Mouse (Mus musculus): ENCODE data around the gene Itprip. TPM values are rescaled to one million over a fixed set of nuclear protein-coding genes. Genes with fewer than 3 reads are reported as not detected.
"Not testable (repeated sequence)": the region's sequence is repeated elsewhere in the genome, so short reads cannot be mapped to it uniquely, and the experiment has no call there.

Gene Itprip
- polyA plus RNA-seq, 1 experiment, result 54.1 TPM

- Histone ChIP-seq H3K27me3 (ENCODE audit: control insufficient read depth, insufficient read depth, insufficient read length) (no peaks in the 10 kb centered on the region), H3K4me3 (no peak overlapping the region), H3K4me2 (ENCODE audit: low read depth) (no peak overlapping the region), H3K79me2 (ENCODE audit: control insufficient read depth, insufficient read depth) (peaks cover 16% of the 10 kb centered on the region), H3K36me3 (ENCODE audit: control insufficient read depth, insufficient read depth) (peaks cover 4% of the 10 kb centered on the region), H3ac (ENCODE audit: control insufficient read depth, insufficient read length) (no peak overlapping the region)
- TF ChIP-seq TCF3 (IDR thresholded peaks at IDR 0.05; ENCODE audit: insufficient read length, low read depth) (no peak), USF1 (IDR thresholded peaks at IDR 0.05; ENCODE audit: low read depth) (no peak), POLR2AphosphoS2 (IDR thresholded peaks at IDR 0.05; ENCODE audit: insufficient read length, low read depth) (no peak), MAX (IDR thresholded peaks at IDR 0.05; ENCODE audit: low read depth) (no peak), MYOG (IDR thresholded peaks at IDR 0.05; ENCODE audit: control insufficient read depth in 1 of 3, insufficient read depth in 1 of 3, insufficient read length in 2 of 3, low read depth in 2 of 3) (no peak), E2F4 (IDR thresholded peaks at IDR 0.05; ENCODE audit: insufficient read depth) (no peak), MYOD1 (IDR thresholded peaks at IDR 0.05; ENCODE audit: control insufficient read depth in 1 of 3, insufficient read length in 2 of 3, low read depth in 2 of 3) (no peak), REST (IDR thresholded peaks at IDR 0.05; ENCODE audit: insufficient read depth, insufficient read length) (no peak), SRF (IDR thresholded peaks at IDR 0.05; ENCODE audit: control insufficient read depth, insufficient read length, low read depth) (no peak), TCF12 (IDR thresholded peaks at IDR 0.05; ENCODE audit: insufficient read depth, poor library complexity, severe bottlenecking) (no peak), POLR2A (IDR thresholded peaks at IDR 0.05; ENCODE audit: insufficient read length, low read depth) (no peak), CEBPB (IDR thresholded peaks at IDR 0.05; ENCODE audit: insufficient read depth, poor library complexity, severe bottlenecking) (no peak)
Observed at GRCm38 (mm10) chr19:47853053-47853452, 66.0 kb downstream of the Itprip start.

- H3K4me3 ChIP-seq; H3K36me3 ChIP-seq (ENCODE audit: control insufficient read depth, insufficient read depth); H3K27me3 ChIP-seq (ENCODE audit: control insufficient read depth, insufficient read depth, insufficient read length); H3ac ChIP-seq (ENCODE audit: control insufficient read depth, insufficient read length): not testable (repeated sequence)
- peaks cover 16% of the 10 kb centered on the region for H3K79me2 ChIP-seq (ENCODE audit: control insufficient read depth, insufficient read depth)
- H3K4me2 ChIP-seq (ENCODE audit: low read depth), result peak overlapping the region; percentile 6
Observed at GRCm38 (mm10) chr19:47852131-47852530, 67.0 kb downstream of the Itprip start.

GRCm38 (mm10) chr19:47849735-47850134 is 69.4 kb downstream of the Itprip start:
- H3K4me2 ChIP-seq (ENCODE audit: low read depth), result no peak overlapping the region
- TF ChIP-seq E2F4 (IDR thresholded peaks at IDR 0.05; ENCODE audit: insufficient read depth), result no peak
- TF ChIP-seq REST (IDR thresholded peaks at IDR 0.05; ENCODE audit: insufficient read depth, insufficient read length), result no peak
- TF ChIP-seq MYOD1 (IDR thresholded peaks at IDR 0.05; ENCODE audit: control insufficient read depth in 1 of 3, insufficient read length in 2 of 3, low read depth in 2 of 3), result no peak
- TF ChIP-seq POLR2AphosphoS2 (IDR thresholded peaks at IDR 0.05; ENCODE audit: insufficient read length, low read depth), result no peak
- TF ChIP-seq TCF12 (IDR thresholded peaks at IDR 0.05; ENCODE audit: insufficient read depth, poor library complexity, severe bottlenecking), result no peak

More at GRCm38 (mm10) chr19:47849735-47850134, 69.4 kb downstream of the Itprip start:
- H3K27me3 ChIP-seq (ENCODE audit: control insufficient read depth, insufficient read depth, insufficient read length), result no peaks in the 10 kb centered on the region
- H3K36me3 ChIP-seq (ENCODE audit: control insufficient read depth, insufficient read depth), result no peaks in the 10 kb centered on the region
- no peak overlapping the region for H3ac ChIP-seq (ENCODE audit: control insufficient read depth, insufficient read length)
- no peaks in the 10 kb centered on the region for H3K79me2 ChIP-seq (ENCODE audit: control insufficient read depth, insufficient read depth)
- H3K4me3 ChIP-seq, result no peak overlapping the region

Other genes starting within 250 kb of the Itprip start
- 0.18 TPM for gene Col17a1, start 227.2 kb downstream of the Itprip start, polyA plus RNA-seq (2012; fragmentation: generic; extraction: Trizol)
- 78.6 TPM for gene Sfr1, start 187.6 kb downstream of the Itprip start, polyA plus RNA-seq (2012; fragmentation: generic; extraction: Trizol)
- gene Gsto1, start 64.3 kb downstream of the Itprip start, polyA plus RNA-seq (2012; fragmentation: generic; extraction: Trizol), result 232 TPM
- 5.7 TPM for gene Gsto2, start 53.8 kb downstream of the Itprip start, polyA plus RNA-seq (2012; fragmentation: generic; extraction: Trizol)
- 0.02 TPM for gene Cfap43, start within 50 bp of the Itprip start, polyA plus RNA-seq (2012; fragmentation: generic; extraction: Trizol)
- not detected for gene Cfap58, start 18.4 kb upstream of the Itprip start, polyA plus RNA-seq (2012; fragmentation: generic; extraction: Trizol)